Mouse (Mus musculus) induced T-regulatory cell, adult 2 months (primary cell): ENCODE data around the gene Cyp4a32.
"Not testable (repeated sequence)": the region's sequence is repeated elsewhere in the genome, so short reads cannot be mapped to it uniquely, and the experiment has no call there.

ENCODE experiments used
- DNase-seq: peaks from one replicate; pipeline ENCODE4 v3.0.0-alpha.2; 2012; ENCODE audit warnings: low read depth

Cyp4a32 gene

DNA sequence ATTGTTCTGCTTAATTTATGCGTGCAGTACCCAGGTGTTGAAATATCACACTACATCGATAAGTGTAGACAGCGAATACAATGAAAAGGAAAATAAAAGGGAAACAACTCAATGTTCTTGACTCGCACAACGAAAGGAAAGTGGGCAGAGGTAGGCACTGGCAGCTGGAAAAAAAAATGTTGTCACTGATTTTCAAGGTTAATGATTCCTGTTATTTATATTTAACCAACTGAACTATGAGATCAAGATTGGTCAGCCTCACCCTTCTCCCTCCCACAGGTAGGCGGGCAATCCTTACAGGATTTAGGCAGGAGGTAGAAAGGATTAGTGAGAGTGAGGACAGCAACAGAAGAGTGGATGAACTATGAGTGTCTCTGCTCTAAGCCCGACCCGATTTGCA lies at the start of gene Cyp4a32:
Gene Cyp4a32 (plus strand): TSS at position 359 of the 400 bp plus-strand sequence.
- DNase-seq, result not testable (repeated sequence)

DNA sequence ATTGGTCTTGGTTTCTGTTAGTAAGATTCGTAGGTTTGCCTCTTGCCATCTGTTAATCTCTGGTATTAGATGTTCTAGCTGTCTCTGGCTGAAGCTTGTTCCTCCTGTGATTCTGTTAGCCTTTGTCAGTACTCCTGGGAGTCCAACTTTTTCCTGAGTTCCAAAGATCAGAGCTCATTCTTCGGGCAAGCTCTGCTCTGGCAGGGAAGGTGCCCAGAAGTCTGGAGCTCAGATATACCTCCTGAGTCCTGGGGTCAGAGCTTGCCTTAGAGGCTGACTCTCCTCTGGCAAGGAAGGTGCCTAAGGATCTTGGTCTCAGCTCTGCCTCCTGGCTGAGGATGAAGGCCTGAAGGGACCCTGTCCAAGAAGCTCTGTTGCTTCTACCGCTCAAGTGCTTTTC lies 48.0 kb upstream of the Cyp4a32 start:
- no peak for DNase-seq

DNA sequence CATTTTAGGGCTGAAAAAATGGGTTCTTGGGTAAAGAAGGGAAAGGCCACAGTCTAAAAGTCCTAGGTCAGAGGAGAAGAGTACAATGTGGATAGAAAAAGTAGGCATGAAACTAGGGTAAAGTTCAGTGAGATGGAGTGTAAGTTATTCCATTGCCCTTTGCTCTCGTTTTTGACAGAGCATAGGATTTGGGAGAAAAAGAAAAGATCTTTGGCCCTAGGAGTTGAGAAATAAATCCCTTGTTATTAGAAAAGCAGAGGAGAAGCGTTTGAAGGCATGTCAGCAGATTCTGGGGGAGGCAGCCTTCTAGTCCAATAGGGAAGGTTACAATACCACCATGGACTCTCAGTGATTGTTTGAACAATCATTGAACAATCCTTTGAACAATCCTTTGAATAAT lies 45.3 kb upstream of the Cyp4a32 start:
- no peak for DNase-seq

DNA sequence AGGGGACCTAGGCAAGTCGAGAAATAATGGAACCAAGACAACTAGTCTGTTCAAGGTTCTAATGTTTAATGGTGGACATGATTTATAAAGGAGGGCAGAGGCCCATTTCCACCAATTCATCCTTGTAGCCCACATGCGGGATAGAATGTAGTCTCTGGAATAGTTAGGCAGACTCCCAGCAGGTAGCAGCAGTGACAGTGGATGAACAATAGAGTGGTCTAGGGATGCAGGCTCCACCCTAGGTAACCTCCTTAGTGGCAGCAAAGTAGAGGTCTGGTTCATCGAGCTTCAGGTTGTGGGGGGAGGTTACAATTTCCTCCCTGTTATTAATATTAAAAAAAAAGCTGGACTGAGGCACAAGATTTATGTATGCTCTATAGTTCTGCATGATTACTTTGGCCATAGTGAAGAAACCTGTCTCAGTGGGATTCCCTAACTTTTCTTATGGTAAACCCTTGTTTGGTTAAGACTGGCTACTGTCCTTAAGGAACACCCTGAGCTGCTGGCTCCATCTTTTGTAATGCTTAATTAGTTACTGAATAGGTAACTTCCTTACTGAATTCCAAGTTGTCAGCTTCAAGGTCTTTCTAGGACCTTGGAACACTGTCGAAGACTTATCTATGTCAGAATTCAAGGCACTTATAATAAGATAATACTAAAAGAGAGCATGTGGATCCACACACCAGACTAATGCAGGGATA lies 42.8 kb upstream of the Cyp4a32 start:
- no peak for DNase-seq

DNA sequence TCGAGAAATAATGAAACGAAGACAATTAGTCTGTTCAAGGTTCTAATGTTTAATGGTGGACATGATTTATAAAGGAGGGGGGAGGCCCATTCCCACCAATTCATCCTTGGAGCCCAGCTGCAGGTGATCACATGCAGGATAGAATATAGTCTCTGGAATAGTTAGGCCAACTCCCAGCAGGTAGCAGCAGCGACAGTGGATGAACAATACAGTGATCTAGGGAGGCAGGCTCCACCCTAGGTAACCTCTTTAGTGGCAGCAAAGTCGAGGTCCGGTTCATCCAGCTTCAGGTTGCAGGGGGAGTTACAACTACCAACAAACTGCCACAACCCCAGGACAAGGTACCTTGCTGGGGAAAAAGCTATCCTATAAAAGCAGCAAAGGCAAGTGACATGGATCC lies 39.5 kb upstream of the Cyp4a32 start:
- DNase-seq, result not testable (repeated sequence)

DNA sequence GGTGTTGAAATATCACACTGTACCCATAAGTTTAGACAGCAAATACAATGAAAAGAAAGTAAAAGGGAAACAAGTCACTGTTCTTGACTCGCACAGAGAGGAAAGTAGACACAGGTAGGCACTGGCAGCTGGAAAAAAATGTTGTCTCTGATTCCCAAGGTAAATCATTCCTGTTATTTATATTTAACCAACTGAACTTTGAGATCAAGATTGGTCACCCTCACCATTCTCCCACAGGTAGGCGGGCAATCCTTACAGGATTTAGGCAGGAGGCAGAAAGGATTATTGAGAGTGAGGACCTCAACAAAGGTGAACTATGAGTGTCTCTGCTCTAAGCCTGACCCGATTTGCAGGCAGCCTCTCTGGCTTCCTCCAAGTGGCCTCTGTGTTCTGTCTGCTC lies 37.4 kb upstream of the Cyp4a32 start, which contains the start of gene Cyp4a31:
Gene Cyp4a31 (plus strand): TSS at position 249 of the 400 bp plus-strand sequence.
- no peak for DNase-seq

DNA sequence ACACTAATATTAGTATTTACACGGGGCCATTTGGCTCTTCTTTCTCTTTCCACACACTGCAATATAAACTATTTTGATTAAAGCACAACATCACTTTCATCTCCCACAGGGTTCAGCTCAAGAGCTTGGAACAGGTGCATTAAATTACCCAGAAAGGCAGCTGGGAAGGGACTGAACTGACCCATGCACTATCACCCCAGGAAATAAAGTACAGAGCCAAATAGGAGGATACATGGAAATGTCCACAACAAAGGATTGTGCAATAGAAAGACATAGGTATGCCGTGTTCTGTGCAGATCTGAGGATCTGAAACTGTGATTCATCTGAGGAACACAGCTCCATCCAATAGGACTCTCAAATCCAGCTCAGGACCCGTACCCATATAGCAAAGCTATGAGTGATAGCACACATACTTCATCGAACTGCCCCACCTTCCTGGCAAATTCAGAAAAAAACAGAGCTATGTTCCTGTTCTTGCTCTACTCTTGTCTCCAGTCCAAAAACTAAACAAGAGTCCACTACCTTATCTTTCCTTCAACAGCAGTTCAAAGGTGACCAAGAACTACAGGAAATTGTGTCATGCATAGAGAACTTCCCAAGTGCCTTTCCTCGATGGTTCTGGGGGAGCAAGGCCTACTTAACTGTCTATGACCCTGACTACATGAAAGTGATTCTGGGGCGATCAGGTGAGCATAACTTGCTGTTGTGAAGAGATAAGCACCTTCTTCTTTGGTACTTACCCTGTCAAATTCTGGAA lies 36.1 kb upstream of the Cyp4a32 start:
- DNase-seq, result not testable (repeated sequence)

DNA sequence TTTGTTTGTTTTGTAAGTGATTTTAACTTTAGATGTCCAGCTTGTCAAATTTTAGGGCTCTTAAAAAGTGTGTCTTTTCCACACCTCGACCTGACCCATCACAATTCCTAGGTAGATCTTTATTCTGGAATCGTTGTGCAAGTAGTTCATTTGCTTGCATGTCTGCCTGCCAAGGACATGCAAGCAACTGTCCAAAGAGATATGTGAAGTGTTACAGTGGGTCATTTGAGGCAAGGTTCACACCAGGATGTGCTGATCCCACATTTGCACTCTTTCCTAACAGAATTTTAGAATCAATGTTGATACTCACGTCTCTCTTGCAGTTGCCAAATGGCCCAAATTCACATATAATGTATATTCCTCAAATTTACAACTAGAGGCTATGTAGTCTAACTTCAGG lies 25.5 kb upstream of the Cyp4a32 start:
- no peak for DNase-seq

DNA sequence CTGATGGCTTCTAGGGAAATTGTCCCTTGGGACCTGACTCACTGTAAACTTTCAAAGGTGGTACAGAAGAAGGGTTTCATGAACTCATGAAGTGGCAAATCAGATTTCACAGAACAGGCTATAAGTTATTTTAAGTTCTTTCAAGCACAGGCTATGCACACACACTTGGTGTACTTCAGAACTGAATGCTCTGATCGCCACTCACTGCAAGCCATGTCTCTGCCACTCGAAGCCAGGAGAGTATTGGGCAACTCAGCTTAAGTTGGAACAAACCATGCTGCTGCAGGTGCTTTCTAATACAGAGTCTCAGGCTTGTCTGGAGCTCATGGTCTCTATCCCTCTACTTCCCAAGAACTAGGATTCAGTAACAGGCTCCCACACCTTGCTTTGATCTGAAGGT lies 25.0 kb upstream of the Cyp4a32 start:
- no peak for DNase-seq

DNA sequence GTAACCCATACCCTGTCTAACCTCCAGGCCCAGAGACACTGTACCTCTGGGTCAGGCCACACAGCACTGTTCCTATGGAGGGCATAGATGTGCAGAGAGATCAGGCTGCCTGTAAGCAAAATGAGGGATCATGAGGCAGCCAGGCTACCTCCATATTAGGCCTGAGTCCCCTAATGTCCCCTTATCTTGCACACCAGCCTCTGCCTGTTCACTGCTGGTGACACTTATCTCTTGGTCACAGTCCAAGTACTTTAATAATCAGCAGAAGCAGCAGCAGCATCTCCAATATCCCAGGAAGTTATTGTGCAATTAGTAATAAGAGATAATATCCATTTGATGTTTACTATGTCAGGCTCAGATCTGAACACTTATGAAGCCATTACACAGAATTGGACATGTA lies 17.7 kb upstream of the Cyp4a32 start:
- no peak for DNase-seq

DNA sequence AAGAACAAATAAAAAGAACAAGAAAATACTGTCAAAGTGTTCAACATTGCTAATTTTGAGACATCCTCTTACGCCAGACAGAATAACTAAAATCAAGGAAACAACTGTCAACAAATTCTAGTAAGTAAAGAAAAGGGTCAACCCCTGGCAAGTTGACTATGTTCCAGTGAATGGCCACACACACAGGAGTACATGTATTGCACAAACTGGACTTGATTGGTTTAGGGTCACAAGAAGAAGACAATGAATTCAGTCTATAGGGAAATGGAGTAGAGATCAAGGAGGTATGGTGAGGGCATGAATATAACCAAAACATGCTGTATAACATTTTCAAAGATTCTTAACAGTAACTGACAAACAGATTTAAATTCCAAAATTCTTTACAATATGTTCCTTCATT lies 4.4 kb upstream of the Cyp4a32 start:
- DNase-seq, result no peak

DNA sequence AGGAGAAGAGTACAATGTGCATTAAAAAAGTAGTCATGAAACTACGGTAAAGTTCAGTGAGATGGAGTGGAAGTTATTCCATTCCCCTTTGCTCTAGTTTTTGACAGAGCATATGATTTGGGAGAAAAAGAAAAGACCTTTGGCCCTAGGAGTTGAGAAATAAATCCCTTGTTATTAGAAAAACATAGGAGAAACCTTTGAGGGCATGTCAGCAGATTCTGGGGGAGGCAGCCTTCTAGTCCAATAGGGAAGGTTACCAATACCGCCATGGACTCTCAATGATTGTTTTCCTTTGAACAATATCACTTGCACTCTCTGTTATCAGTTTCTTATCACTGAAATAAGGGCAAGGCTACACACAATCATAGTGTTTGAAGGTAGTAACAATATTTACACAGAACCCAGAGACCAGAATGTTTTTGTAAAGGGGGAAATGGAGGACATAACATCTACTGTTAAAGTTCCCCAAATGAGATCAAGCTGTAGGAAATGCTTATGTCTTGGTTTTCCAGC lies 3.9 kb upstream of the Cyp4a32 start:
- no peak for DNase-seq

DNA sequence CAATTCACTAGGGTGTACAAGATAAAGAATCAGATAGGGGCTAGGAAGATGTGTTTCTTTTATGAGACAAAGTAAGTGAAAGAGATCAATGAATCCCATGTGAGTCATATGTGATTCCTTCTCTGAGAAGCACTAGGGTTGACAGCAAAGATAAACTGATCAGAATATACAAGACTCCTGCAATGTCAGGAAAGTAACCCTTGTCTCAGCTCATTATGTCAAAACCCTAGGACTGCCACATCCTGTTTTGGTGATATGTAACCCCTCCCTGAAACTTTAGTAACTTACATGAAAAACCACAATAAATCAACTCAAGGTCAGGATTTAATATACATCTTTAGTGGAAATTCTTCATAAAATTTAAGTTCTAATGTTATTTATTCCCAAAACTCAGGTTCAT lies 13.2 kb downstream of the Cyp4a32 start:
- peak; percentile 26 for DNase-seq

DNA sequence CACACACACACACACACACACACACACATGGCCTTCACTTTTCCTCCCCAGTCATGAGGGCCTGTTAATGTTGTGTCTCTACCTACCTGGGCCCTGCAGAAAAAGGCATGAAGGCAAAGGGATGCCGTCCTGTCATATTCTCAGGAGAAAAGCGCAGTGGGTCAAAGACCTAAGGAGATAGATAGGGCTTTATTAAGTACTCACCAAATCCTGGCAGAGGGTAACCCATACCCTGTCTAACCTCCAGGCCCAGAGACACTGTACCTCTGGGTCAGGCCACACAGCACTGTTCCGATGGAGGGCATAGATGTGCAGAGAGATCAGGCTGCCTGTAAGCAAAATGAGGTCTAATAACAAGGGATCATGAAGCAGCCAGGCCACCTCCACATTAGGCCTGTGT lies 24.8 kb downstream of the Cyp4a32 start:
- DNase-seq, result not testable (repeated sequence)

DNA sequence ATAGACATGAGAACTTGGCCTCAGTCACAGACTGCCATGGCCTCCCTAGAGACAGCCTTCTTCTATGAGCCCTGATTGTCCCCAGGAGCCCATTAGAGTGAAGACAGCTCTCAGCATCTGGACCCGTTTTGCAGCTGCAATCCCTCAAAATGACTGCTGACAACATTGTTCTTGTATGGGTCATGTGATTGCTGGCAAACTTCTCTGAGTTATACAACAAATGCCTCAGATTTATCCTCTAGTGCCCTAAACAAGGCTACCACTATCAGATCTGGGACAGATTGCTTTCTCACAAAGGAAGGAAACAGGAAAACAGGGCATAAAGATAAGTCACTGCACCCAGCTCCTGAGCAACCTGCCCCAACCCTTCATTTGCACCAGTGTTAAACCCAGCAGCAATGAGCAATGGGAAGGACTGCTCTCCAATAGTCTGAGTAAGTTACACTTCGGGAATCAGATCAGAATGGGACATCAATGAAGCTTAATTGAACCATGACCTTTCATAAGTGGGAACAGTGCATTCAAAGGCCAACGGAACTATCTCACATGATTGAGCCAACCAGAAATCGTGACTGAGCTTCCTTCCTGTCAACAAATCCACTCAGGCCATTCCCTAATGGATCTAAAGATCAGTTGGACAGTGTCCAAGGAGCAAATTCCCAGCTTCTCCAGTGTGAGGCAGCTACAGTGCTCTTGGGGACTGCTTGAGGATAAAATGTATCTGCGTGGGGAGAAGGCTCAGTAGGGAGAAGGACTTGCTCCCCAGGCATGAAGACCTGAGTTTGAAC lies 42.4 kb downstream of the Cyp4a32 start:
- no peak for DNase-seq

DNA sequence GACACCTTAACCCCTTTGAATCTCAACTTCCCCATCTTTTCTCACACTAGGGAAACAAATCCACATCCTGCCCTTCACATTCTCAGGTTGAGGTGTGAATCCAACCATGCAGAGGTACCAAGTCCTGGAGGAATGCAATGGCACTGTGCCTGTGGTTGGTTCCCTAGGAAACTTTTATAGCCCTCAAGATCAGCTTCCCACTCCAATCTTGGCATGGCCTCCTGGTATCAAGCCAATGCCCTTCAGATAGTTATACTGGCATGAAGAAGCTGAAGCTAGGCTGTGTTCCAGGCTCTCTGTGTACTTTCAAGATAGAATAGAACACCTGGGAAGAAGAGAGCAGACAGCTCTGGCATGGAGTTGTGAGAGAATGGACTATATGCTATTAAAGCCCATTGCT lies 44.6 kb downstream of the Cyp4a32 start:
- no peak for DNase-seq

DNA sequence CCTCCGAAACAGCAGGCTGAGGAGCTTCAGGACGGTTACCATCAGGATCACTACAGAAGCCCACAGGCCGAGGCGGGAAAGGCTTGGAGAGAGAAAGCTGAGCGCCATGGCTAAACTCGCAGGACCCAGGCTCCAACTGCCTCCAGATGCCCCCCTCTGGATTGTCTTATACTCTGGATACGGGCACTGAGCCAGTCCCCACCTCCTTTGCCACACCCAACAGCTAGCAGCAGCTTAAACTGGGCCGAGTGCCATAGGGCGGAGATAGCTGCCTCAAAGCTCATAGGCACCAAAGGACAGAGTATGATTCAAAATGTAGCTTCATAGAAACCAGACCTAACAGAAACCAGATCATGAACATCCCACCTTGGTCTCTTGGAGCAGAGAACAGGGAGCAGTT lies 46.8 kb downstream of the Cyp4a32 start, which contains the start of gene Cyp4b1:
Gene Cyp4b1 (minus strand): TSS at position 144 of the 400 bp plus-strand sequence.
- no peak for DNase-seq

DNA sequence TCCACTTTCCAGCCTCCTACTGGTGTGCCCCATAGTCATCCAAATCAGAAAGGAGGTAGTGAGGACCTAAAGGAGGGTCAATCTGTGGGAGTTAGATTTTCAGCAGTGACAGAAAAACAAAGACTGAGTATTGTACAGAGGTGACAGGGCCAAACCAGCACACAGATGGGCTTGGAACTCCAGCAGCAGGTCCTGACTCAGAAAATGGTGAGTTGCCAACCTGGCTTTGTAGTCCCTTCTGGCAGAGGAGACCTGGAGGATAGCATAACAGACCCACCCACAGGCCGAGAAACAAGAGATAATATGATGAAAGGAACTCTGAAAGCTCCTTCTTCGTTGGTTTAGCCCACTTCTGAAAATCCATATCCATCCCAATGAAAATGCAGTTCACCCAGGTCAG lies 48.0 kb downstream of the Cyp4a32 start:
- DNase-seq, result no peak

DNA sequence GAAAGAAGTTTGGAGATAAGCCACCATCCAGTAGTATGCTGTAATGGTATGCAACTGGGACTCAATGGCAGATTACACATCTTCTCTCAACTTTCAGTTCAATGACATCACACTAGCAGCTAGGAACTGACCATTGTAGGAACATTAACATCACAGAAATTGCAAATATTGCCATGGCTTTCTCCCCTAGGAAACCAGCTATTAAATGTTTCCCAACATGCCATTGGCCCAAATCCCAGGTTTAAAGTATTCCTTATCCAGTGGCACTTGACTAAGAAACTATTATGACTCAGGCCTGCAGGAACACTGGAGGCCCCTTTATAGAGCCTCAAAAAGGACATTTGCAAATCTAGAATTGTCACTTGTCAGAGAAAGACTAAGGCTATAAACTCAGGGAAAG lies 48.6 kb downstream of the Cyp4a32 start:
- DNase-seq, result no peak

DNA sequence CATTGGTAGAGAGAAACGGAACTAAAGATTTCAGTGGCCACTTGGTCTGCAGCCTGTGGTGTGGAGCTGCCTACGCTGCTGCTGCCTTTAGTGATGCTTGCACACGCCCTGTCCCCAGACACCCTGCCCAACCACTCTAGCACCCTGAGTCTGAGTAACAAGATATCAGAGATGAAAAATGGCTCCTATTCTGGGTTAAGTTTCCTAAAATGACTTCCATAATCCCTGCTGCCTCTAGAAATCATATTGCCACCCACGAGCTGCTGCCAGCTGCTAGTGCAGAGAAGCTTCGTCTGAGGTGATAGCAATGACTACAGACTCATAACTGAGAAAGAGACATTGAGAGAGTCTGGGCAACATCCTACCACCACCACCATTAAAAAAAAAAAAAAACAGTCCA lies 50.1 kb downstream of the Cyp4a32 start:
- DNase-seq, result no peak

DNA sequence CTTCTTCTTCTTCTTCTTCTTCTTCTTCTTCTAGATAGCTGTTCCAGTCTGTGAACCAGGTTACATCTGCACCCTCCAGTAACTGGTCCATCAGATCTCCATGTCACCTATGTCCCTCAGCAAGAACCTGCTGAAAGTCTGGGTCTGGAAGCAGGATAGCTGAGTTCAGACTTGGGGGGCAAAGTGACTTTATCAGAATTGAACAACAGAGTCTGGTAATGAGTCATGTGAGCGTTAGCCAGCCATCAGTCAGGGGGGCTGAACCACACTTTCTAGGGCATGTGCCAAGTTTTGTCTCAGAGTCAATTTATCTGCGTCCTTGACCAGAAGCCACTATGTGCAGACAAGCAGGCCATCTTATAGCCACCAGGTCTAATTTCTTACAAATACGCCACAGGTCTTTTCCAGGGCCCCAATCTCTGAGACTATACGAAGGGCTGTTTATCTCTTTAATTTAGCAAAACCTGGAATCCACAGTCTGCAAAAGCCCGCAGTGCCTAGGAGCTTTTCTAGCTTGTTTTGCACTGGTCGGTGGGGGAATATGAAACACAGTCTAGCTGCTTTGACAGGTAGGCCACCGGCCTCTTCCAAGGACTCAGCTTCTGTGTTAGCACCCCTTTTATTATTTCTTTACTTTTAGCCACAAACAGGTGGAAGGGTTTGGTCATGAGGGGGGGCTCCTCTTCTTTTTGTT lies 55.2 kb downstream of the Cyp4a32 start:
- not testable (repeated sequence) for DNase-seq

DNA sequence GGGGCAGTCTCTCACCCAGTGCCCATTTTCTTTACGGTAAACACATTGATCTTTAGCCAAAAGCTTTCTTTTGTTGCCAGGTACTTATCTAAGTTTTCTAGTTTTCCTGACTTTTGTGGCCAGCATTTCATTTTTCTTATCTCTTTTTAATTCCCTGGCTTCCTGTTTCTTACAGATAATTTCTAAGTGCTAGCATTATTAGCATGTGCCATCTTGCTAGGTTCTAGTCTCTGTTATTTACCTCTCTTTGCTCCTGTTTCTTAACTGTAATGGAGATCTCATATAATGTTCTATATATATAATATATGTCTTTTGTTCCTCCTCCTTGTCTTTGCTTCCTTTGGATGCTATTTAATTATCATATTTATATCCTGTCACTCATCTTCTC lies 55.8 kb downstream of the Cyp4a32 start:
- DNase-seq, result not testable (repeated sequence)
